In genomic region chr10:81297246-81297645, GRCm38 (mm10) we compare ENCODE assay signal across 8 mouse cellular contexts. TPM values are rescaled to one million over a fixed set of nuclear protein-coding genes. Genes with fewer than 3 reads are reported as not detected.
DNase-seq lines count a peak whose midpoint lies in the region; ATAC-seq and TF ChIP-seq lines count a peak whose summit lies in the region.

No protein-coding gene starts in this region.

- no peaks in the 10 kb centered on the region for H3K36me3 ChIP-seq in kidney, embryonic 15.5 days
- H3K36me3 ChIP-seq in MEL (ENCODE audit: control insufficient read depth in 1 of 2, insufficient read depth in 2 of 2, low read length in 2 of 2), result peaks cover 0 to 10% of the 10 kb centered on the region in 2 experiments; a peak in 2 of 4 replicates
- H3K36me3 ChIP-seq in heart, embryonic 16.5 days (ENCODE audit: control insufficient read depth, insufficient read depth), result no peaks in the 10 kb centered on the region
- peaks cover 12% of the 10 kb centered on the region; the same call in 1 of the 2 replicates for H3K36me3 ChIP-seq in forebrain, embryonic 12.5 days (replicated peaks)

- ATAC-seq in kidney, embryonic 15.5 days (replicated peaks; ENCODE audit: low FRiP score), result no peak
- no peak for ATAC-seq in heart, embryonic 16.5 days (replicated peaks; ENCODE audit: extremely low read depth, insufficient read depth, low FRiP score)
- ATAC-seq in forebrain, embryonic 12.5 days (ENCODE audit: low FRiP score), result no peak

- peak overlapping the region; percentile 86 for H3K27ac ChIP-seq in kidney, embryonic 15.5 days
- H3K27ac ChIP-seq in MEL (ENCODE audit: control insufficient read depth, low read depth, low read length), result no peak overlapping the region
- peak overlapping the region; percentile 85 for H3K27ac ChIP-seq in heart, embryonic 16.5 days (ENCODE audit: low read length)
- H3K27ac ChIP-seq in olfactory bulb, adult 2 months (ENCODE audit: insufficient read depth, low read depth, low read length), result peak overlapping the region; percentile 42
- H3K27ac ChIP-seq in forebrain, embryonic 12.5 days, result no peak overlapping the region

- TF ChIP-seq EP300 in MEL (IDR thresholded peaks at IDR 0.05; ENCODE audit: low read depth in 1 of 2, low read length in 2 of 2), result no peak

- TF ChIP-seq POLR2A in MEL (IDR thresholded peaks at IDR 0.05; ENCODE audit: control insufficient read depth in 1 of 2, insufficient read depth in 1 of 2, low read depth in 1 of 2, low read length in 2 of 2, poor library complexity in 1 of 2), result no peak
- no peak for TF ChIP-seq POLR2A in olfactory bulb, adult 2 months (IDR thresholded peaks at IDR 0.05; ENCODE audit: insufficient read depth, low read depth, low read length)

- TF ChIP-seq RAD21 in MEL (IDR thresholded peaks at IDR 0.05; ENCODE audit: low read depth, low read length), result no peak

- no peaks in the 10 kb centered on the region for H3K9me3 ChIP-seq in kidney, embryonic 15.5 days (replicated peaks)
- H3K9me3 ChIP-seq in MEL (replicated peaks; ENCODE audit: insufficient read depth, low read length), result no peaks in the 10 kb centered on the region
- no peaks in the 10 kb centered on the region for H3K9me3 ChIP-seq in heart, embryonic 16.5 days (replicated peaks; ENCODE audit: control insufficient read depth, low read length)
- H3K9me3 ChIP-seq in forebrain, embryonic 12.5 days, result no peaks in the 10 kb centered on the region

- H3K4me3 ChIP-seq in kidney, embryonic 15.5 days (replicated peaks), result no peak overlapping the region
- H3K4me3 ChIP-seq in MEL (ENCODE audit: control insufficient read depth in 1 of 2, insufficient read depth in 1 of 2, low read depth in 2 of 2, low read length in 2 of 2), result no peak overlapping the region
- H3K4me3 ChIP-seq in heart, embryonic 16.5 days (ENCODE audit: low read length), result no peak overlapping the region
- H3K4me3 ChIP-seq in olfactory bulb, adult 2 months (ENCODE audit: insufficient read depth, low read depth, low read length), result no peak overlapping the region
- H3K4me3 ChIP-seq in forebrain, embryonic 12.5 days (replicated peaks), result no peak overlapping the region

- WGBS in kidney, embryonic 15.5 days, result 66% methylated on average over 6 of the region's 6 CpGs
- 75% methylated on average over 6 of the region's 6 CpGs for WGBS in heart, embryonic 16.5 days
- WGBS in olfactory bulb, adult 2 months, result 64% methylated on average over 6 of the region's 6 CpGs
- 84% methylated on average over 6 of the region's 6 CpGs for WGBS in forebrain, embryonic 12.5 days

- H3K27me3 ChIP-seq in kidney, embryonic 15.5 days, result no peaks in the 10 kb centered on the region
- no peaks in the 10 kb centered on the region for H3K27me3 ChIP-seq in MEL (ENCODE audit: control insufficient read depth in 1 of 2, insufficient read depth in 2 of 2, low read length in 2 of 2)
- H3K27me3 ChIP-seq in heart, embryonic 16.5 days (ENCODE audit: control insufficient read depth, insufficient read depth, low read length), result no peaks in the 10 kb centered on the region
- H3K27me3 ChIP-seq in forebrain, embryonic 12.5 days, result no peaks in the 10 kb centered on the region; the same call in 1 of the 2 replicates

- DNase-seq in kidney, adult 18-20 months, result no peak
- no peak for DNase-seq in MEL (ENCODE audit: low read depth, low spot score)
- no peak for DNase-seq in adrenal gland, adult 18-20 months (ENCODE audit: low spot score in 2 of 2)
- DNase-seq in adrenal gland, postnatal 14 days, result no peak

- H3K4me1 ChIP-seq in kidney, embryonic 15.5 days, result peaks cover 79% of the 10 kb centered on the region
- H3K4me1 ChIP-seq in MEL (ENCODE audit: control insufficient read depth in 1 of 2, insufficient read depth in 2 of 2, low read length in 2 of 2), result peaks cover 4 to 21% of the 10 kb centered on the region in 2 experiments; a peak in 3 of 4 replicates
- peaks cover 67% of the 10 kb centered on the region for H3K4me1 ChIP-seq in heart, embryonic 16.5 days (ENCODE audit: control insufficient read depth, insufficient read depth, low read length)
- peaks cover 80% of the 10 kb centered on the region for H3K4me1 ChIP-seq in olfactory bulb, adult 2 months (ENCODE audit: control insufficient read depth, insufficient read depth, low read length)
- peaks cover 38% of the 10 kb centered on the region for H3K4me1 ChIP-seq in forebrain, embryonic 12.5 days

- H3K4me2 ChIP-seq in kidney, embryonic 15.5 days, result no peak overlapping the region
- peak overlapping the region; percentile 43; the same call in 1 of the 2 replicates for H3K4me2 ChIP-seq in heart, embryonic 16.5 days (ENCODE audit: low read depth, low read length)
- no peak overlapping the region for H3K4me2 ChIP-seq in forebrain, embryonic 12.5 days

- H3K9ac ChIP-seq in kidney, embryonic 15.5 days, result 0 out of 2 replicates have a peak overlapping the region, but pooled peaks have one; percentile 16
- H3K9ac ChIP-seq in MEL (ENCODE audit: control insufficient read depth, low read depth, low read length, poor library complexity, severe bottlenecking), result no peak overlapping the region
- H3K9ac ChIP-seq in heart, embryonic 16.5 days (ENCODE audit: low read length), result peak overlapping the region; percentile 53; the same call in 1 of the 2 replicates
- no peak overlapping the region for H3K9ac ChIP-seq in forebrain, embryonic 12.5 days

- no peak for TF ChIP-seq CTCF in MEL (IDR thresholded peaks at IDR 0.05 in 2 of 3, conservative IDR thresholded peaks at IDR 0.05 in 1 of 3; ENCODE audit: control insufficient read depth in 1 of 3, insufficient read depth in 1 of 3, low read depth in 2 of 3, low read length in 3 of 3, poor library complexity in 1 of 3, severe bottlenecking in 1 of 3)
- no peak for TF ChIP-seq CTCF in olfactory bulb, adult 2 months (IDR thresholded peaks at IDR 0.05; ENCODE audit: insufficient read depth, low read depth, low read length)

- peaks cover 77% of the 10 kb centered on the region for H3K79me2 ChIP-seq in MEL (ENCODE audit: control insufficient read depth, insufficient read depth, low read length, poor library complexity)

RNA-seq across cellular contexts. Expression of gene Pip5k1c, which starts 4.5 kb away (rescaled TPM):
- 51.0 and 61.3 TPM in 2 replicates for polyA plus RNA-seq in kidney, embryonic 15.5 days (2015; fragmentation: Nextera tagmentation; extraction: Ambion mirVana)
- total RNA-seq in MEL (2012; rRNA removed), result 14.1 and 14.4 TPM in 2 replicates
- polyA plus RNA-seq in MEL (2012; ENCODE audit: insufficient read depth in 1 of 2, insufficient read length in 2 of 2, low read depth in 1 of 2, low replicate concordance in 2 of 2, missing spikeins in 1 of 2), result 10 to 100 TPM in 1 of 2 experiments, not detected in 1; 40.5 TPM
- 31.3 and 33.2 TPM in 2 replicates for polyA plus RNA-seq in heart, embryonic 16.5 days (2015; fragmentation: Nextera tagmentation; extraction: Ambion mirVana)
- 935 TPM in 1 of 2 replicates, not detected in the other for polyA plus RNA-seq in olfactory bulb, adult 2 months (2012; ENCODE audit: insufficient read depth, insufficient read length, low replicate concordance, missing spikeins)
- 10 to 100 TPM; 37.6 to 40.4 TPM for total RNA-seq in adrenal gland, adult 18-20 months (2021)
- 84.1 and 98.7 TPM in 2 replicates for polyA plus RNA-seq in forebrain, embryonic 12.5 days (2016; fragmentation: Nextera tagmentation; extraction: Ambion mirVana)
- 38.7 and 46.9 TPM in 2 replicates for total RNA-seq in adrenal gland, postnatal 14 days (2021)

RNA-seq across cellular contexts. Expression of gene Tjp3, which starts 5.9 kb away (rescaled TPM):
- 15.9 and 18.1 TPM in 2 replicates for polyA plus RNA-seq in kidney, embryonic 15.5 days (2015; fragmentation: Nextera tagmentation; extraction: Ambion mirVana)
- total RNA-seq in MEL (2012; rRNA removed), result 2.5 and 2.9 TPM in 2 replicates
- 1 to 10 TPM in 1 of 2 experiments, not detected in 1; 4.9 TPM for polyA plus RNA-seq in MEL (2012; ENCODE audit: insufficient read depth in 1 of 2, insufficient read length in 2 of 2, low read depth in 1 of 2, low replicate concordance in 2 of 2, missing spikeins in 1 of 2)
- 4.7 and 5.3 TPM in 2 replicates for polyA plus RNA-seq in heart, embryonic 16.5 days (2015; fragmentation: Nextera tagmentation; extraction: Ambion mirVana)
- polyA plus RNA-seq in olfactory bulb, adult 2 months (2012; ENCODE audit: insufficient read depth, insufficient read length, low replicate concordance, missing spikeins), result not detected in 2 replicates
- total RNA-seq in adrenal gland, adult 18-20 months (2021), result 1 to 10 TPM; 1.1 to 1.6 TPM
- polyA plus RNA-seq in forebrain, embryonic 12.5 days (2016; fragmentation: Nextera tagmentation; extraction: Ambion mirVana), result 9.7 and 11.4 TPM in 2 replicates
- total RNA-seq in adrenal gland, postnatal 14 days (2021), result 0.90 and 1.6 TPM in 2 replicates

RNA-seq across cellular contexts. Expression of gene Cactin, which starts 23.7 kb away (rescaled TPM):
- polyA plus RNA-seq in kidney, embryonic 15.5 days (2015; fragmentation: Nextera tagmentation; extraction: Ambion mirVana), result 38.8 and 44.2 TPM in 2 replicates
- total RNA-seq in MEL (2012; rRNA removed), result 43.5 and 47.6 TPM in 2 replicates
- polyA plus RNA-seq in MEL (2012; ENCODE audit: insufficient read depth in 1 of 2, insufficient read length in 2 of 2, low read depth in 1 of 2, low replicate concordance in 2 of 2, missing spikeins in 1 of 2), result 10 to 100 TPM in 1 of 2 experiments, not detected in 1; 66.8 TPM
- 28.1 and 29.6 TPM in 2 replicates for polyA plus RNA-seq in heart, embryonic 16.5 days (2015; fragmentation: Nextera tagmentation; extraction: Ambion mirVana)
- not detected in 2 replicates for polyA plus RNA-seq in olfactory bulb, adult 2 months (2012; ENCODE audit: insufficient read depth, insufficient read length, low replicate concordance, missing spikeins)
- total RNA-seq in adrenal gland, adult 18-20 months (2021), result 10 to 100 TPM; 34.3 to 40.9 TPM
- polyA plus RNA-seq in forebrain, embryonic 12.5 days (2016; fragmentation: Nextera tagmentation; extraction: Ambion mirVana), result 60.8 and 61.8 TPM in 2 replicates
- total RNA-seq in adrenal gland, postnatal 14 days (2021), result 33.1 and 40.7 TPM in 2 replicates

RNA-seq across cellular contexts. Expression of gene Apba3, which starts 30.5 kb away (rescaled TPM):
- polyA plus RNA-seq in kidney, embryonic 15.5 days (2015; fragmentation: Nextera tagmentation; extraction: Ambion mirVana), result 59.7 and 63.4 TPM in 2 replicates
- total RNA-seq in MEL (2012; rRNA removed), result 68.9 and 81.3 TPM in 2 replicates
- 10 to 100 TPM in 1 of 2 experiments, not detected in 1; 73.2 TPM for polyA plus RNA-seq in MEL (2012; ENCODE audit: insufficient read depth in 1 of 2, insufficient read length in 2 of 2, low read depth in 1 of 2, low replicate concordance in 2 of 2, missing spikeins in 1 of 2)
- polyA plus RNA-seq in heart, embryonic 16.5 days (2015; fragmentation: Nextera tagmentation; extraction: Ambion mirVana), result 62.7 and 63.0 TPM in 2 replicates
- not detected in 2 replicates for polyA plus RNA-seq in olfactory bulb, adult 2 months (2012; ENCODE audit: insufficient read depth, insufficient read length, low replicate concordance, missing spikeins)
- 100 to 1,000 TPM; 104 to 123 TPM for total RNA-seq in adrenal gland, adult 18-20 months (2021)
- polyA plus RNA-seq in forebrain, embryonic 12.5 days (2016; fragmentation: Nextera tagmentation; extraction: Ambion mirVana), result 31.1 and 33.3 TPM in 2 replicates
- total RNA-seq in adrenal gland, postnatal 14 days (2021), result 95.0 and 100 TPM in 2 replicates

RNA-seq across cellular contexts. Expression of gene Mrpl54, which starts 30.5 kb away (rescaled TPM):
- 230 and 244 TPM in 2 replicates for polyA plus RNA-seq in kidney, embryonic 15.5 days (2015; fragmentation: Nextera tagmentation; extraction: Ambion mirVana)
- total RNA-seq in MEL (2012; rRNA removed), result 137 and 150 TPM in 2 replicates
- polyA plus RNA-seq in MEL (2012; ENCODE audit: insufficient read depth in 1 of 2, insufficient read length in 2 of 2, low read depth in 1 of 2, low replicate concordance in 2 of 2, missing spikeins in 1 of 2), result 100 to 1,000 TPM; 157 to 421 TPM
- polyA plus RNA-seq in heart, embryonic 16.5 days (2015; fragmentation: Nextera tagmentation; extraction: Ambion mirVana), result 230 TPM in 2 replicates
- not detected in 2 replicates for polyA plus RNA-seq in olfactory bulb, adult 2 months (2012; ENCODE audit: insufficient read depth, insufficient read length, low replicate concordance, missing spikeins)
- 100 to 1,000 TPM; 105 to 111 TPM for total RNA-seq in adrenal gland, adult 18-20 months (2021)
- 136 and 138 TPM in 2 replicates for polyA plus RNA-seq in forebrain, embryonic 12.5 days (2016; fragmentation: Nextera tagmentation; extraction: Ambion mirVana)
- total RNA-seq in adrenal gland, postnatal 14 days (2021), result 108 and 113 TPM in 2 replicates

Comparison
In these comparisons a context has a peak if more than half of its experiments do, and no peak if none do; other contexts are left out.
1. H3K27ac ChIP-seq: peak in kidney, embryonic 15.5 days (single experiment), heart, embryonic 16.5 days (single experiment) and olfactory bulb, adult 2 months (single experiment); none in MEL (single experiment) and forebrain, embryonic 12.5 days (single experiment).
2. H3K9ac ChIP-seq: peak in kidney, embryonic 15.5 days (single experiment) and heart, embryonic 16.5 days (single experiment); none in MEL (single experiment) and forebrain, embryonic 12.5 days (single experiment).